ENCODE assay signal across 33 mouse cellular contexts in the genomic region with DNA sequence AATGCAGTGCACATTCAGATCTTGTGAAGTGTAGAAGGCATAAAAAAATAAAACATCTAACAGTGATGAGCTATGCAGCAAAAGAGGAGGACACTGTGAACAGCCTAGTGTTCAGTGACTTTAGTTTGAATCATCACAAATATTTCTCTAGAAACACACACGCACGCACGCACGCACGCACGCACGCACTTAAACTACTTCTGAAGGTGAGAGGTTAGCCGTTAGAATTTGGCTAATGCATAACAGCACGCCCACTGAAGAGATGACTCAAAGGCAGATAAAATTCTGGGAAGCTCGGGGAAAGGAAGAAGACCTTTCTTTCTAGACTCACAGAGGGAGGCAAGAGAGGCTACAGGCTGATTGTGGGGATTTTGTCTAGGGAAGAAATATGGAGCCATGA. TPM values are rescaled to one million over a fixed set of nuclear protein-coding genes. Genes with fewer than 3 reads are reported as not detected.
"Had no signal": no experiment of that assay in that cellular context is flagged by ENCODE, and none has a peak within 500 bp of the region (broad histone marks: within the 10 kb centered on the region; RNA-seq: fewer than 3 reads in every experiment).

No protein-coding gene starts in this region.

- H3K4me1 ChIP-seq: hindbrain, embryonic 10.5 days; hindbrain, embryonic 13.5 days; hindbrain, embryonic 15.5 days; kidney, embryonic 15.5 days; limb, embryonic 10.5 days; limb, embryonic 12.5 days; liver, embryonic 13.5 days; liver, embryonic 15.5 days had no signal

- H3K4me3 ChIP-seq: heart, embryonic 10.5 days; heart, embryonic 12.5 days; heart, embryonic 15.5 days; hindbrain, embryonic 10.5 days; hindbrain, embryonic 13.5 days; hindbrain, embryonic 15.5 days; kidney, embryonic 15.5 days; left cerebral cortex, adult 2 months; limb, embryonic 10.5 days; limb, embryonic 12.5 days; liver, embryonic 13.5 days; liver, embryonic 15.5 days had no signal

- H3K9me3 ChIP-seq: heart, embryonic 10.5 days; heart, embryonic 12.5 days; heart, embryonic 15.5 days; hindbrain, embryonic 10.5 days; hindbrain, embryonic 13.5 days; hindbrain, embryonic 15.5 days; kidney, embryonic 15.5 days; limb, embryonic 10.5 days; limb, embryonic 12.5 days; liver, embryonic 13.5 days; liver, embryonic 15.5 days had no signal

- H3K27ac ChIP-seq: heart, embryonic 10.5 days; heart, embryonic 15.5 days; hindbrain, embryonic 10.5 days; hindbrain, embryonic 13.5 days; hindbrain, embryonic 15.5 days; hindbrain, postnatal 0 days; kidney, embryonic 15.5 days; kidney, postnatal 0 days; left cerebral cortex, adult 2 months; limb, embryonic 10.5 days; limb, embryonic 12.5 days; liver, embryonic 13.5 days; liver, embryonic 15.5 days had no signal

- H3K36me3 ChIP-seq: hindbrain, embryonic 10.5 days; hindbrain, embryonic 13.5 days; hindbrain, embryonic 15.5 days; kidney, embryonic 15.5 days; limb, embryonic 10.5 days; limb, embryonic 12.5 days; liver, embryonic 13.5 days; liver, embryonic 15.5 days had no signal

- H3K4me2 ChIP-seq: heart, embryonic 12.5 days; heart, embryonic 15.5 days; hindbrain, embryonic 13.5 days; hindbrain, embryonic 15.5 days; kidney, embryonic 15.5 days; limb, embryonic 12.5 days; liver, embryonic 11.5 days; liver, embryonic 13.5 days; liver, embryonic 15.5 days had no signal

- H3K27me3 ChIP-seq: heart, embryonic 12.5 days; heart, embryonic 15.5 days; hindbrain, embryonic 13.5 days; hindbrain, embryonic 15.5 days; kidney, embryonic 15.5 days; limb, embryonic 12.5 days; liver, embryonic 13.5 days; liver, embryonic 15.5 days had no signal

- H3K9ac ChIP-seq: heart, embryonic 12.5 days; heart, embryonic 15.5 days; hindbrain, embryonic 13.5 days; hindbrain, embryonic 15.5 days; kidney, embryonic 15.5 days; limb, embryonic 12.5 days; liver, embryonic 13.5 days; liver, embryonic 15.5 days had no signal

- ATAC-seq: hindbrain, postnatal 0 days; intestine, embryonic 16.5 days had no signal

- DNase-seq: gastrocnemius, postnatal 14 days; gastrocnemius, postnatal 36 days; heart, adult 18-20 months; heart, postnatal 14 days; heart, postnatal 4 days; kidney, adult 11 months; kidney, adult 2 months; kidney, adult 9 months; kidney, postnatal 14 days; kidney, postnatal 36 days; layer of hippocampus, adult 9-11 months; liver; liver, embryonic 13.5 days had no signal

RNA-seq across cellular contexts. Expression of gene Myoz2, which starts 27.4 kb away (rescaled TPM):
- total RNA-seq: granulocyte monocyte progenitor cell, adult 5-6 weeks; hindbrain, postnatal 0 days; layer of hippocampus, postnatal 14 days; left cerebral cortex, adult 2 months; left cerebral cortex, postnatal 14 days had no signal
- polyA plus RNA-seq: hindbrain, embryonic 10.5 days; hindbrain, postnatal 0 days; intestine, embryonic 14.5 days; kidney, postnatal 0 days; large intestine, adult 2 months had no signal
